Mouse (Mus musculus) lung, adult 18-20 months (tissue): ENCODE results near the gene Hmgcl.
A peak's percentile ranks its signal among the peaks of the same experiment; 100 is the strongest.

Experiments
- DNase-seq, 2 experiments: peaks; one replicate each; pipeline ENCODE4 v3.0.0; 2022; ENCODE audit warnings: mixed read lengths in 2 of 2

Gene Hmgcl

DNA sequence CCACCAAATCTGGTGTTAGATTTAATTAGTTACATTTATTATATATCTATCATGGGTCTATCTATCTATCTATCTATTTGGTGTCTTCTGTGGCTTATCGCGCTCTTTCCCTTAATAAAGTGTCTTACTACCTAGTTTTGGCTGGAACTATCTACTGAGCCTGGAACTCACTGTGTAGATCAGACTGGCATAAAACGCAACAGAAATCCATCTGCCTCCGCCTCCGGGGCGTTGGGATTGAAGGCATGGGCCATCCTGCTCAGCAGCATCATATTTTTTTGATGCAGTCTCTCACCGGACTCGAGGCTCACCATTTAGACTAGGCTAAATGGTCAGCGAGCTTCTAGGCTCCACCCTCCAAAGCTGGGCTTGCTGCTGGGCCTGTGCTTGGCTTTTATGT, 41.5 kb downstream of the Hmgcl start:
- DNase-seq = no peak

GRCm38 (mm10) chr4:135993941-135994340, 47.7 kb downstream of the Hmgcl start:
- no peak for DNase-seq

- no peak for DNase-seq
These were observed 48.9 kb downstream of the Hmgcl start for GRCm38 (mm10) chr4:135995118-135995517.

GRCm38 (mm10) chr4:136004107-136004675, 57.9 kb downstream of the Hmgcl start:
- no peak for DNase-seq

- DNase-seq = no peak
These were observed 58.7 kb downstream of the Hmgcl start for GRCm38 (mm10) chr4:136004921-136005320.

GRCm38 (mm10) chr4:136006821-136007220, 60.6 kb downstream of the Hmgcl start:
- peak in 1 of 2 experiments; percentile 28 for DNase-seq

DNA sequence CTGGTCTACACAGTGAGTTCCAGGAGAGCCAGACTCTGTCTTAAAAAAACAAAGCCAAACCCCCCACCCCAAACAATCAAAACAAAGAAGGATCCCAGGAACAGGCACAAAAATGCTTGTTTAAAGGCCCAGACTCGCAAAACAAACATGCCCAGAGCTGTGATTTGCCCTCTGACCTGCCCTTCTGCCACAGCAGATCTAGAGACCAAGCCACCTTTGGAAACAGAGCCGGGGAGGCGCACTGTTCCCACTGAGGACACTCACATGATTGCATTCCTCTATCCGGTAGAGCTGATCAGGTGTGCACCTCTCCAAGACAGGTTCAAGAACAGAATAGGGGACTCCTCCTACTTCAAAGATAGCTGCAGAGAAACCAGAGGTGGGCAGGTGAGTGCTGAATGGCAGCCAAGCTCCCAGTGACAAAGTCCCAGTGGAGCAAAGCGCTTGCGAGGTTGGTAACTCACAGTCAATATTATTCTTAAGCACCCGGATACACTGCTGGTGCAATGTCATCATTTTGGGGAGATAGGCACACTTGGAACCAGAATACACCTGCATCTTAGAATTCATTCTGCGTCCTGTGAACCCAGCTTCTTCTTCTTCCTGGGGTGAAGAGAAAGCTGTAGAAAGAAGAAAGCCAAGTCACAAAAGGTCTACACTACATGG, 62.7 kb downstream of the Hmgcl start:
- DNase-seq = no peak

GRCm38 (mm10) chr4:136010586-136010985, 64.3 kb downstream of the Hmgcl start:
- DNase-seq = no peak
